Mouse (Mus musculus) skeletal muscle tissue, postnatal 0 days (tissue): ENCODE measurements around the gene Dna2. TPM values are rescaled to one million over a fixed set of nuclear protein-coding genes. Genes with fewer than 3 reads are reported as not detected.

Source experiments
- polyA plus RNA-seq: library from polyadenylated mRNA; unstranded; fragments of >200 nt; fragmentation: Nextera tagmentation; extraction: Ambion mirVana; gene quantifications from 2 replicates; pipeline ENCODE4 v1.2.1, GENCODE M21; 2015

The Dna2 gene
- polyA plus RNA-seq, result 2.3 and 2.9 TPM in 2 replicates

GRCm38 (mm10) chr10:62946738-62947471 lies at the start of gene Dna2:
TSS of gene Dna2 (plus strand) at chr10:62947026.

GRCm38 (mm10) chr10:62908896-62909295 lies 37.9 kb upstream of the Dna2 start, which contains the start of gene Tet1:
TSS of gene Tet1 (minus strand) at chr10:62908996.

GRCm38 (mm10) chr10:62919925-62920765 lies 26.7 kb upstream of the Dna2 start, which contains the start of gene Slc25a16:
TSS of gene Slc25a16 (plus strand) at chr10:62920633.

GRCm38 (mm10) chr10:62980039-62980954 lies 33.5 kb downstream of the Dna2 start, which contains the start of gene Rufy2:
TSS of gene Rufy2 (plus strand) at chr10:62980223.

Other genes with a start within 250 kb of the Dna2 start
- gene Stox1, start 220.9 kb upstream of the Dna2 start, polyA plus RNA-seq, result 0.50 and 0.54 TPM in 2 replicates
- 47.0 and 49.9 TPM in 2 replicates for gene Ccar1, start 154.7 kb upstream of the Dna2 start, polyA plus RNA-seq
- gene Tet1, start 38.0 kb upstream of the Dna2 start, polyA plus RNA-seq, result 9.2 and 9.4 TPM in 2 replicates
- 16.7 and 18.5 TPM in 2 replicates for gene Slc25a16, start 26.4 kb upstream of the Dna2 start, polyA plus RNA-seq
- gene Rufy2, start 33.2 kb downstream of the Dna2 start, polyA plus RNA-seq, result 10.8 and 11.6 TPM in 2 replicates
- gene Hnrnph3, start 77.2 kb downstream of the Dna2 start, polyA plus RNA-seq, result 27.3 and 28.2 TPM in 2 replicates
- gene Pbld2, start 77.3 kb downstream of the Dna2 start, polyA plus RNA-seq, result 0.83 and 0.96 TPM in 2 replicates
- gene Pbld1, start 113.1 kb downstream of the Dna2 start, polyA plus RNA-seq, result 0.67 and 0.77 TPM in 2 replicates
- gene Atoh7, start 152.6 kb downstream of the Dna2 start, polyA plus RNA-seq, result not detected in 2 replicates